Mouse (Mus musculus) olfactory bulb, adult 2 months (tissue): ENCODE results near the gene Pim1.

Source experiments
- CTCF ChIP-seq: fragments of 200-500 bp; IDR thresholded peaks from 2 replicates; pipeline ENCODE4 v1.5.1; 2012; ENCODE audit warnings: low read depth, mild to moderate bottlenecking, low read length, moderate library complexity; ENCODE audit not compliant: insufficient read depth
- POLR2A ChIP-seq: fragments of 200-500 bp; IDR thresholded peaks from 2 replicates; pipeline ENCODE4 v1.6.1; 2012; ENCODE audit warnings: mild to moderate bottlenecking, low read depth, low read length, moderate library complexity; ENCODE audit not compliant: insufficient read depth

- no peak for TF ChIP-seq CTCF
- no peak for TF ChIP-seq POLR2A
Observed at GRCm38 (mm10) chr17:29525613-29526012, 35.1 kb downstream of the Pim1 start.
